ENCODE assay signal across 27 mouse cellular contexts in the genomic region with DNA sequence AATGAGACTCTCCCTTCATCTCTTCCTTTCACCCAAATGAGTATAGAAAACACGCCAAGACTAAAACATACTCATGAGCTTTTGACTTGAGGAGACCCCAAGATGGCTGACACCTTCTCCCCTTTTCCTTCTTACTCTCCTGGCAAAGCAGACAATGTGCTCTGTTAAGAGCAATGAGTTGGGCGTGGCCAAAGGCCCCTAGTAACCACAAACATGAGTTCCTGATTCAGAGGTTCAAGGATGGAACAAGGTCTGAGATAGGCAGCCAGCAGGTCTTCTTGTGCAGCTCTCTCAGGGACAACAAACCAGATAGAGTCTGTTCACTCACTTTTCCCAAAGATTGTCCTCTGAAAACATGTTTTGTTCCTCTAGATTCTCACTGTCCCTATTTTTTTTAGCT. TPM values are rescaled to one million over a fixed set of nuclear protein-coding genes. Genes with fewer than 3 reads are reported as not detected.
A peak's percentile ranks its signal among the peaks of the same experiment; 100 is the strongest.
DNase-seq lines count a peak whose midpoint lies in the region; ATAC-seq and TF ChIP-seq lines count a peak whose summit lies in the region.
"Had no signal": no experiment of that assay in that cellular context is flagged by ENCODE, and none has a peak within 500 bp of the region (broad histone marks: within the 10 kb centered on the region; RNA-seq: fewer than 3 reads in every experiment).

No protein-coding gene starts in this region.

- no peak overlapping the region for H3K4me3 ChIP-seq in midbrain, postnatal 0 days (ENCODE audit: low read depth, low read length)
- H3K4me3 ChIP-seq in midbrain, embryonic 14.5 days (replicated peaks; ENCODE audit: low read depth, low read length), result no peak overlapping the region
- H3K4me3 ChIP-seq in MEL (ENCODE audit: control insufficient read depth in 1 of 2, insufficient read depth in 1 of 2, low read depth in 2 of 2, low read length in 2 of 2), result no peak overlapping the region
- H3K4me3 ChIP-seq: embryonic facial prominence, embryonic 10.5 days; embryonic facial prominence, embryonic 13.5 days; erythroblast, embryonic 14.5 days; forebrain, embryonic 12.5 days; forebrain, embryonic 15.5 days; heart, embryonic 12.5 days; heart, embryonic 15.5 days; hindbrain, embryonic 10.5 days; hindbrain, embryonic 13.5 days had no signal

- TF ChIP-seq EP300 in MEL (IDR thresholded peaks at IDR 0.05; ENCODE audit: low read depth in 1 of 2, low read length in 2 of 2), result no peak

- DNase-seq in midbrain, postnatal 0 days (ENCODE audit: low spot score), result no peak
- no peak for DNase-seq in midbrain, embryonic 14.5 days
- peak; percentile 9 for DNase-seq in MEL (ENCODE audit: low read depth, low spot score)
- no peak for DNase-seq in adrenal gland, adult 18-20 months (ENCODE audit: low spot score in 2 of 2)
- no peak for DNase-seq in left cerebral cortex, postnatal 36 days (ENCODE audit: low spot score in 2 of 2)
- DNase-seq: adrenal gland, adult 2 months; adrenal gland, postnatal 14 days; cerebellum, adult 11 months; cerebellum, adult 2 months; cerebellum, adult 9-11 months; cerebellum, postnatal 25 days; gastrocnemius, postnatal 25 days; heart, adult 18-20 months; heart, postnatal 10 days; heart, postnatal 36 days had no signal

- TF ChIP-seq POLR2A in MEL (IDR thresholded peaks at IDR 0.05; ENCODE audit: control insufficient read depth in 1 of 2, insufficient read depth in 1 of 2, low read depth in 1 of 2, low read length in 2 of 2, poor library complexity in 1 of 2), result no peak

- no peak for ATAC-seq in midbrain, postnatal 0 days (ENCODE audit: low FRiP score)
- ATAC-seq in midbrain, embryonic 14.5 days (ENCODE audit: low FRiP score, low TSS enrichment), result no peak
- ATAC-seq in common myeloid progenitor, adult 5-6 weeks (replicated peaks; ENCODE audit: low read depth, poor library complexity, severe bottlenecking), result 0 out of 2 replicates have a peak, but pooled peaks have one; percentile 18
- ATAC-seq: forebrain, embryonic 15.5 days; hindbrain, embryonic 16.5 days had no signal

- H3K27ac ChIP-seq in midbrain, postnatal 0 days (ENCODE audit: low read depth, low read length), result peak overlapping the region; percentile 43; the same call in 1 of the 2 replicates
- H3K27ac ChIP-seq in midbrain, embryonic 14.5 days (replicated peaks; ENCODE audit: low read depth, low read length), result no peak overlapping the region
- H3K27ac ChIP-seq in MEL (ENCODE audit: control insufficient read depth, low read depth, low read length), result no peak overlapping the region
- H3K27ac ChIP-seq: embryonic facial prominence, embryonic 10.5 days; embryonic facial prominence, embryonic 13.5 days; forebrain, embryonic 12.5 days; forebrain, embryonic 15.5 days; heart, embryonic 15.5 days; hindbrain, embryonic 10.5 days; hindbrain, embryonic 13.5 days had no signal

- no peaks in the 10 kb centered on the region; the same call in 1 of the 2 replicates for H3K4me1 ChIP-seq in midbrain, postnatal 0 days (ENCODE audit: insufficient read depth, low read length)
- peaks cover 3% of the 10 kb centered on the region; the same call in 1 of the 2 replicates for H3K4me1 ChIP-seq in midbrain, embryonic 14.5 days (ENCODE audit: control insufficient read depth, insufficient read depth, low read length)
- no peaks in the 10 kb centered on the region for H3K4me1 ChIP-seq in MEL (ENCODE audit: control insufficient read depth in 1 of 2, insufficient read depth in 2 of 2, low read length in 2 of 2)
- H3K4me1 ChIP-seq: forebrain, embryonic 12.5 days; heart, embryonic 12.5 days; heart, embryonic 15.5 days; hindbrain, embryonic 10.5 days; hindbrain, embryonic 13.5 days had no signal

- H3K36me3 ChIP-seq in midbrain, postnatal 0 days (ENCODE audit: insufficient read depth, low read length), result no peaks in the 10 kb centered on the region
- H3K36me3 ChIP-seq in midbrain, embryonic 14.5 days (ENCODE audit: control insufficient read depth, insufficient read depth, low read length), result no peaks in the 10 kb centered on the region
- no peaks in the 10 kb centered on the region for H3K36me3 ChIP-seq in MEL (ENCODE audit: control insufficient read depth in 1 of 2, insufficient read depth in 2 of 2, low read length in 2 of 2)
- H3K36me3 ChIP-seq: embryonic facial prominence, embryonic 10.5 days; embryonic facial prominence, embryonic 13.5 days; forebrain, embryonic 12.5 days; forebrain, embryonic 15.5 days; heart, embryonic 12.5 days; heart, embryonic 15.5 days; hindbrain, embryonic 10.5 days; hindbrain, embryonic 13.5 days had no signal

- intact Hi-C loops in left cerebral cortex, postnatal 36 days (cut with DNase I), result no loop called here

- H3K27me3 ChIP-seq in midbrain, postnatal 0 days (ENCODE audit: insufficient read depth, low read length), result no peaks in the 10 kb centered on the region
- H3K27me3 ChIP-seq in midbrain, embryonic 14.5 days (ENCODE audit: control insufficient read depth, insufficient read depth, low read length), result no peaks in the 10 kb centered on the region
- H3K27me3 ChIP-seq in MEL (ENCODE audit: control insufficient read depth in 1 of 2, insufficient read depth in 2 of 2, low read length in 2 of 2), result peaks cover 2 to 5% of the 10 kb centered on the region in 2 experiments; a peak in 2 of 4 replicates
- H3K27me3 ChIP-seq: embryonic facial prominence, embryonic 13.5 days; forebrain, embryonic 12.5 days; forebrain, embryonic 15.5 days; heart, embryonic 12.5 days; heart, embryonic 15.5 days; hindbrain, embryonic 13.5 days had no signal

- no peak overlapping the region for H3K9ac ChIP-seq in midbrain, postnatal 0 days (replicated peaks; ENCODE audit: low read length, poor library complexity, severe bottlenecking)
- H3K9ac ChIP-seq in midbrain, embryonic 14.5 days (replicated peaks; ENCODE audit: low read length), result no peak overlapping the region
- no peak overlapping the region for H3K9ac ChIP-seq in MEL (ENCODE audit: control insufficient read depth, low read depth, low read length, poor library complexity, severe bottlenecking)
- H3K9ac ChIP-seq: embryonic facial prominence, embryonic 13.5 days; forebrain, embryonic 12.5 days; forebrain, embryonic 15.5 days; heart, embryonic 12.5 days; heart, embryonic 15.5 days; hindbrain, embryonic 13.5 days had no signal

- TF ChIP-seq RAD21 in MEL (IDR thresholded peaks at IDR 0.05; ENCODE audit: low read depth, low read length), result no peak

- TF ChIP-seq CTCF in midbrain, postnatal 0 days (IDR thresholded peaks at IDR 0.05), result no peak
- TF ChIP-seq CTCF in MEL (IDR thresholded peaks at IDR 0.05 in 2 of 3, conservative IDR thresholded peaks at IDR 0.05 in 1 of 3; ENCODE audit: control insufficient read depth in 1 of 3, insufficient read depth in 1 of 3, low read depth in 2 of 3, low read length in 3 of 3, poor library complexity in 1 of 3, severe bottlenecking in 1 of 3), result no peak

- WGBS in midbrain, postnatal 0 days, result 83% methylated on average over 2 of the region's 2 CpGs
- 86% methylated on average over 2 of the region's 2 CpGs for WGBS in midbrain, embryonic 14.5 days

- H3K9me3 ChIP-seq in midbrain, postnatal 0 days (ENCODE audit: low read length), result no peaks in the 10 kb centered on the region
- H3K9me3 ChIP-seq in midbrain, embryonic 14.5 days (ENCODE audit: control insufficient read depth, low read length), result no peaks in the 10 kb centered on the region
- no peaks in the 10 kb centered on the region for H3K9me3 ChIP-seq in MEL (replicated peaks; ENCODE audit: insufficient read depth, low read length)
- H3K9me3 ChIP-seq: embryonic facial prominence, embryonic 10.5 days; embryonic facial prominence, embryonic 13.5 days; forebrain, embryonic 12.5 days; forebrain, embryonic 15.5 days; heart, embryonic 12.5 days; heart, embryonic 15.5 days; hindbrain, embryonic 10.5 days; hindbrain, embryonic 13.5 days had no signal

- no peak overlapping the region for H3K4me2 ChIP-seq in midbrain, postnatal 0 days (ENCODE audit: low read depth, low read length, poor library complexity, severe bottlenecking)
- H3K4me2 ChIP-seq in midbrain, embryonic 14.5 days (ENCODE audit: low read length), result no peak overlapping the region
- H3K4me2 ChIP-seq: embryonic facial prominence, embryonic 13.5 days; forebrain, embryonic 12.5 days; forebrain, embryonic 15.5 days; heart, embryonic 12.5 days; heart, embryonic 15.5 days; hindbrain, embryonic 13.5 days had no signal

- no peaks in the 10 kb centered on the region for H3K79me2 ChIP-seq in MEL (ENCODE audit: control insufficient read depth, insufficient read depth, low read length, poor library complexity)

TF ChIP-seq in MEL, 35 proteins besides CTCF, POLR2A, EP300 and RAD21:
- no peak for TF ChIP-seq TAL1 (IDR thresholded peaks at IDR 0.05; ENCODE audit: low read length)

RNA-seq across cellular contexts. Expression of gene Tgm3, which starts 5.9 kb away (rescaled TPM):
- total RNA-seq in midbrain, postnatal 0 days (2014; rRNA removed), result 0.05 and 0.11 TPM in 2 replicates
- polyA plus RNA-seq in midbrain, postnatal 0 days (2015; fragmentation: Nextera tagmentation; extraction: Ambion mirVana), result 0.06 and 0.07 TPM in 2 replicates
- polyA plus RNA-seq in midbrain, embryonic 14.5 days (2014; fragmentation: Nextera tagmentation; extraction: Ambion mirVana), result 0.08 TPM in 1 of 2 replicates, not detected in the other
- total RNA-seq in MEL (2012; rRNA removed), result not detected in 2 replicates
- polyA plus RNA-seq in MEL (2012; ENCODE audit: insufficient read depth in 1 of 2, insufficient read length in 2 of 2, low read depth in 1 of 2, low replicate concordance in 2 of 2, missing spikeins in 1 of 2), result not detected
- 0.05 TPM in 1 of 2 replicates, not detected in the other for total RNA-seq in common myeloid progenitor, adult 5-6 weeks (2017)
- 1 to 10 TPM in 1 of 2 experiments, under 1 TPM in 1; 0.10 to 5.3 TPM for total RNA-seq in adrenal gland, adult 18-20 months (2021)
- 1 to 10 TPM; 3.6 to 4.4 TPM for total RNA-seq in left cerebral cortex, postnatal 36 days (2021)
- total RNA-seq: gastrocnemius, adult 8-10 months; gastrocnemius, postnatal 25 days had no signal
- polyA plus RNA-seq: embryonic facial prominence, embryonic 10.5 days; erythroblast, embryonic 14.5 days; forebrain, embryonic 12.5 days; forebrain, embryonic 15.5 days; heart, embryonic 15.5 days; hindbrain, embryonic 10.5 days; hindbrain, embryonic 13.5 days; hindbrain, embryonic 16.5 days had no signal
